Mouse (Mus musculus) G1E (cell line): ENCODE measurements around the gene Sox21. TPM values are rescaled to one million over a fixed set of nuclear protein-coding genes. Genes with fewer than 3 reads are reported as not detected.

Experiments used
- ATAC-seq: 2 replicates; pipeline ENCODE4 v1.8.0; 2016; ENCODE audit warnings: mild to moderate bottlenecking; ENCODE audit not compliant: insufficient number of reproducible peaks, poor library complexity, low FRiP score, severe bottlenecking; ENCODE audit errors: extremely low read depth
- DNase-seq: peaks from one replicate; pipeline ENCODE4 v3.0.0; 2012; ENCODE audit warnings: low spot score
- H3K27me3 ChIP-seq: 2 replicates; pipeline ENCODE4 v1.6.1; 2012; ENCODE audit warnings: mild to moderate bottlenecking, low read length, inconsistent platforms; ENCODE audit not compliant: insufficient read depth
- H3K36me3 ChIP-seq: replicated peaks from 2 replicates; pipeline ENCODE3; 2012; ENCODE audit warnings: mild to moderate bottlenecking, inconsistent platforms
- H3K4me1 ChIP-seq: 2 replicates; pipeline ENCODE4 v1.6.1; 2012; ENCODE audit warnings: low read depth, low read length, inconsistent platforms, mixed read lengths; ENCODE audit not compliant: insufficient read depth
- H3K4me3 ChIP-seq: 2 replicates; pipeline ENCODE4 v1.5.1; 2012; ENCODE audit warnings: low read depth, mild to moderate bottlenecking, inconsistent platforms, low read length, moderate library complexity, mixed read lengths
- H3K9me3 ChIP-seq: replicated peaks from 2 replicates; pipeline ENCODE4 v1.6.1; 2012; ENCODE audit warnings: inconsistent platforms
- CTCF ChIP-seq: IDR thresholded peaks from 2 replicates; pipeline ENCODE4 v1.5.1; 2012; ENCODE audit warnings: low read depth, low read length, inconsistent platforms, mixed read lengths
- GATA1 ChIP-seq: IDR thresholded peaks from 2 replicates; pipeline ENCODE4 v1.6.1; 2012; ENCODE audit warnings: borderline replicate concordance, low read length, inconsistent platforms, mixed read lengths
- GATA2 ChIP-seq: IDR thresholded peaks from 2 replicates; pipeline ENCODE4 v1.6.1; 2012; ENCODE audit warnings: low read depth, low read length, inconsistent platforms, borderline replicate concordance
- POLR2AphosphoS5 ChIP-seq: IDR thresholded peaks from 2 replicates; pipeline ENCODE4 v1.6.1; 2012; ENCODE audit warnings: low read depth, low read length, inconsistent platforms; ENCODE audit not compliant: insufficient replicate concordance
- TAL1 ChIP-seq: conservative IDR thresholded peaks from 2 replicates; pipeline ENCODE4 v1.6.1; 2012; ENCODE audit warnings: low read depth, low read length, inconsistent platforms, mixed read lengths
- polyA plus RNA-seq: library from polyadenylated mRNA; stranded (reverse); fragments of >175 nt; gene quantifications from 2 replicates; pipeline ENCODE4 v1.2.3, GENCODE M21; 2012
- total RNA-seq, 2 experiments: library from RNA; stranded (forward) in 1 of 2; stranded (reverse) in 1 of 2; fragments of 200-1000 nt in 1 of 2; fragments of >200 nt in 1 of 2; fragmentation: Nextera tagmentation in 1 of 2; gene quantifications; 2 replicates each; pipeline ENCODE4 v1.2.3; 2014 to 2017

Sox21 gene
- total and polyA plus RNA-seq, 3 experiments = 1.2 to 9.0 (median 4.6) TPM

DNA sequence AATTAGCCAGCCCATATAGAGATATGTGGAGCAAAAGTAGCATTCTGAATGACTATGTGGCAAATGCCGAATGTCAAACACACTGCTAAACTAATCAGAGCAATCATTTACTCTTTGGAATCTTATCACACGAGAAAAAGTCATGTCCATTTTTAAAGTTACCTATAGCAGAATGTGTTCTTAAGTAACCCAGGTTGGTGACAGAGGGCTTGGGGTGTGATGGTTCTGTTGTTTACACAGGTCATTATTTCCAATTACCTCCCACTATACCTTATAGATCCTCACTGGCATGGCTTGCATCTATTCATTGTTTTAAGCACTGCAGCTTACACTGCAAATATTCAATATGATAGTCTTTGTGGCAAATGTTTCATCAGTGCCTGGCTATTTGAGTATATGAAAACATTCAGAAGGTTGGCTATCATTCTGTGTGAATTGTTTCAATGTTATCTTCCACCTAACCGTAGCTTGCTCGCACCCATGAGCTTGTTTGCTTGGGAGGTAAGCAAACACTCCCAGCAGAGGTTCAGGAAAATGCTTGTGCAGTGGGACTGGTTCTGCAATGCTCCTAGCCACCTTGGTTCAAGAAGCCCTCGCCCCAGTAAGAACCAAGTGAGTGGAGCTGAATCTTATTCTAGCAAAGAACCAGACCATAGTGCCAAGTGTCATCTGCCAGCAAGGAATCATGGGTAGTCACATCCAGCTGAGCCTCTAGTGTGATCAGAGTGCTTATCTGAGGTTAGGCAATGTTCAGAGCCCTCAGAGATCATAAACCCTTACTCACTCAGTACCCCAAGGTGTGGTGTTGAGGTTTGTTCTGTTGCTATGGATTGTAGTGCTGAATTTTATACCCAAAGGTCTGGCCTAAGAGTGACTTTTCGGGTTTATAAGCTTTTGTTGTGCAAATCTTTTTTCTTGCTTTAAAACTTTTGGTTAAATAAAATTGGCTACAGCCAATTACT lies 36.0 kb upstream of the Sox21 start:
- no peak for DNase-seq

DNA sequence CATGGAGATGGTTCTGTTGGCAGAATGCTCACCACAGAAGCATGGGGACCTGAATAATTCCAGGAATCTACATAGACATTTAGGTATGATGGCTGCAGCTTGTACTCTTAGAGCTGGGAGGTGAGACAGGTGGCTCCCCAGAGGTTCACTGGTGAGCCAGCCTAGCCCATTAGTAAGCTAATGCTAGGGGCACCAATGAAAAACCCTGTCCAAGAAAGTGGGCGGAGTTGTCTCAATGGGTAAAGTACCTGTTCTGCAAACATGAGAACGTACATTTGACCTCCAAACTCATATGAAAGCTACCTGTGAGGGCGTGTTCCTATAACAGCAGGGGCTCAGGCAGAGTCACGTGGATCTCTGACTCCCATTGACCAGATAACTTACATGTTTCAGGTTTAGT lies 32.0 kb upstream of the Sox21 start:
- Histone ChIP-seq H3K36me3 (no peaks in the 10 kb centered on the region), H3K4me1 (no peaks in the 10 kb centered on the region), H3K27me3 (no peaks in the 10 kb centered on the region), H3K9me3 (no peaks in the 10 kb centered on the region), H3K4me3 (no peak overlapping the region)
- no peak for TF ChIP-seq TAL1
- no peak for TF ChIP-seq GATA2
- TF ChIP-seq CTCF = no peak
- no peak for TF ChIP-seq GATA1
- no peak for TF ChIP-seq POLR2AphosphoS5
- no peak for DNase-seq
- ATAC-seq = no peak

More for the DNA sequence above, 36.0 kb upstream of the Sox21 start:
- TF ChIP-seq GATA1 = no peak
- TF ChIP-seq TAL1 = no peak
- no peak for TF ChIP-seq POLR2AphosphoS5
- no peak for TF ChIP-seq GATA2
- no peak for TF ChIP-seq CTCF
- Histone ChIP-seq H3K27me3 (0 out of 2 replicates have a peak, but pooled peaks cover 3% of the 10 kb centered on the region), H3K9me3 (no peaks in the 10 kb centered on the region), H3K4me1 (no peaks in the 10 kb centered on the region), H3K4me3 (no peak overlapping the region), H3K36me3 (no peaks in the 10 kb centered on the region)
- no peak for ATAC-seq

DNA sequence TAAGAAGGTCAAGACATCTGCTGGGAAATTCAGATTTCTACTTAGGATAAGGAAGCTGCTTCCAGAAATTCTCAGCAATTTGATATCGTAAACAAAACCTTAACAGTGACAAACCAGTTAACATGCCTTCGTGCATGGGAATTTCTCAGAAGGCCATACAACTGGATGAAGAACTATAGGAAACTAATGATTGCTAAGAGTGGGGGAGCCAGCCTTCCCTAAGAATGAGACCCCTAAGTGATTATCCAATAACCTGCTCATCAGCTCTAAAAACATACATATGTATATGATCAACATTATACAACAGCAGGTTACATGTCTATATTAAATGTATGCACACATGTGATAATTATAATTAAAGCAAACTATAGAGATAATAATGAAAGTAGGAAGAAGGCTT lies 29.8 kb upstream of the Sox21 start, which contains the start of gene Gm9376:
Gene Gm9376 (plus strand): TSS at position 301 of the 400 bp plus-strand sequence.
- no peaks in the 10 kb centered on the region for H3K36me3 ChIP-seq
- no peak for TF ChIP-seq CTCF
- no peak for TF ChIP-seq POLR2AphosphoS5
- TF ChIP-seq GATA1 = no peak
- no peak for TF ChIP-seq TAL1
- no peak for TF ChIP-seq GATA2
- no peak for DNase-seq
- H3K27me3 ChIP-seq = no peaks in the 10 kb centered on the region
- no peaks in the 10 kb centered on the region for H3K9me3 ChIP-seq
- no peak for ATAC-seq
- H3K4me1 ChIP-seq = no peaks in the 10 kb centered on the region
- H3K4me3 ChIP-seq = no peak within 1 kb of the TSS

DNA sequence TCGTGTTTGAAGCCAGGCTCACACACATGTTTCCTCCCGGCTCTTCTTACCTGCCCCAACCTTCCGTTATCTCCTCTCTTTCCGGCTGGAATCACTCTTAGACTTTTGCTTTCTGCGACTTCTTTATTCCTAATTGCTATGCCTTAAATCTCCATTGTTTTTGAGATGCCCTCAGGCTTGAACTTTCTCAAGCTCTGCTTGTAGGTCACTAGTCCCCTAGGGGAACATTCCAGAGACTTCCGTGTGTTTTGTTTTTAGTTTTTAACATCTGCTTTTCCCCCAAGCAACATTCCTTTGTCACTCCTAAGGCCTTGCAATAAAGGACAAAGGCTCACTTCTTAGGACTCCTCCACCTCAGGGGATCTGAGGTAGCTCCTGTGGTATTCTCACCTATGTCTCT lies 16.6 kb upstream of the Sox21 start:
- Histone ChIP-seq H3K36me3 (no peaks in the 10 kb centered on the region), H3K9me3 (peaks cover 5% of the 10 kb centered on the region), H3K4me3 (no peak overlapping the region), H3K4me1 (no peaks in the 10 kb centered on the region), H3K27me3 (peaks cover 2% of the 10 kb centered on the region; the same call in 1 of the 2 replicates)
- DNase-seq (no peak), ATAC-seq (no peak)
- TF ChIP-seq CTCF = no peak
- no peak for TF ChIP-seq GATA2
- no peak for TF ChIP-seq TAL1
- no peak for TF ChIP-seq POLR2AphosphoS5
- TF ChIP-seq GATA1 = no peak

DNA sequence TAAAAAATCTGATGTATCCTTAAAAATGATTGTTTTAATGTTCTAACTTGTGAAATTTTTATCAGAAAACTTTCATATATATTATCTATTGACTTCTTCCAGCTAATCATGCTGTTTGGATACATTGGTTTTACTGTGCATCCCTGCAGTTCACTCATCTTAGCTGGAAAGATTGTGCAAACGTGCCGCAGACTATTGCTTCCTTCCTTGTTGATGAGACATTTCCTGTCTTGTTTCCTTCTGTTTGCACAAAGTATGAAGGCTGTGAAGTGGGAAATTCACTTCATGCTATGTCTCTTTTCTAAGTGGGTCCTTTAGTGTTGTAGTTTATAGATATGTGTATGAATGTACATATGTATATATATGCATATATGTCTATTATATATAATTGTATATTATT lies 4.6 kb upstream of the Sox21 start:
- TF ChIP-seq POLR2AphosphoS5 (no peak), CTCF (no peak), TAL1 (no peak), GATA1 (no peak), GATA2 (no peak)
- ATAC-seq (no peak), DNase-seq (no peak)
- peaks cover 10% of the 10 kb centered on the region; the same call in 1 of the 2 replicates for H3K27me3 ChIP-seq
- H3K9me3 ChIP-seq = peaks cover 5% of the 10 kb centered on the region
- H3K4me1 ChIP-seq = peaks cover 11% of the 10 kb centered on the region
- H3K36me3 ChIP-seq = no peaks in the 10 kb centered on the region
- no peak overlapping the region for H3K4me3 ChIP-seq

DNA sequence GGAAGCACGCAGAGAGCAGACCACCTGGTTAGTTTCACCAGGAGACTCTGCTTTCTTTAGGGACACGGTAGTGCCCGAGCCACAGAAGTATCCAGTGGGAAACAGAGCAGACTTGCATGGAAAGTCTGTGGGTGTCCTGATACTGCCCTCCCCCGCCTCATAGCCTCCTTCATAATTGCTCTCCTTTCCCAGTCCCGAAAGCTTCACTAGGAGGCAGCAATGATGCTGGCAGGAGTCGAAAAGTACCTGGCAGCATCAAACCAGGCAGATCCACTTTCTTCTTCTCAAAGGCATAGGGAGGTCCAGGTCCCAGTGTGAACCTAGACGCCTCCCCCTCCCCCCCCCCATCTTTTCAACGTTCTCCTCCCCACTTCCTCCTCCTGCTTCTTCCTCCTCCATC lies 2.5 kb upstream of the Sox21 start:
- no peak overlapping the region for H3K4me3 ChIP-seq
- peaks cover 11% of the 10 kb centered on the region for H3K4me1 ChIP-seq
- peaks cover 7% of the 10 kb centered on the region for H3K36me3 ChIP-seq
- TF ChIP-seq CTCF = no peak
- TF ChIP-seq TAL1 = no peak
- TF ChIP-seq GATA1 = no peak
- TF ChIP-seq GATA2 = no peak
- no peak for TF ChIP-seq POLR2AphosphoS5
- peaks cover 25% of the 10 kb centered on the region; the same call in 1 of the 2 replicates for H3K27me3 ChIP-seq
- no peak for DNase-seq
- ATAC-seq = no peak
- peaks cover 26% of the 10 kb centered on the region for H3K9me3 ChIP-seq
